Mouse (Mus musculus) cerebellum, adult 11 months (tissue): ENCODE results near the gene Msantd2.

ENCODE experiments used
- DNase-seq: peaks from one replicate; pipeline ENCODE4 v3.0.0; 2022

Msantd2 gene

DNA sequence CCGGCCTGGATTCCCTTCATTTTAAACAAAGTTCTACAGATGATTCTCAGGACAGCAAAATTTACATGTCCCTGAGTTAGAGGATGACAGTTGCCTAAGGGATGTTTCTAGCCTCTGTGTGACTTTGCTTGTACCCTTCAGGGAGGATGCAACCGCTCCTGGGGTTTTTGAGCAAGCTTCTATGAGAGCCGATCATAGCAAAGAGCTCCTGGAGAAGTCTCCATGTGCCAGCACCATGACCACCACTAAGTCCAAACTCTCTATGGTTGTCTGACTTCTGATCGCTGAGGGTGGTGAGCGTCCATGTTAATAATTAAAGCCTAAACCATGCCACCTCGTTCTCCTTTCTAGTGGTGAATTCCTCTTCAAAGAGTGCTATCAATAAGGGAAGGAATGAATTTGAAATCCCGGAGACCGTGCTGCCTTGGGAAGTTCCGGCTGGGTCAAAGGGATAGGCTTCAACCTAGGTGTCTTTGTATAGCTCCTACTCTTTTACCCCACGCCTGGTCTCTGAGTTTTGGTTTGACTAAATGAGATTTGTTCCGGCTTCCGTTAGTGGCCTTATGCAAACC lies 54.8 kb downstream of the Msantd2 start:
- no peak for DNase-seq

DNA sequence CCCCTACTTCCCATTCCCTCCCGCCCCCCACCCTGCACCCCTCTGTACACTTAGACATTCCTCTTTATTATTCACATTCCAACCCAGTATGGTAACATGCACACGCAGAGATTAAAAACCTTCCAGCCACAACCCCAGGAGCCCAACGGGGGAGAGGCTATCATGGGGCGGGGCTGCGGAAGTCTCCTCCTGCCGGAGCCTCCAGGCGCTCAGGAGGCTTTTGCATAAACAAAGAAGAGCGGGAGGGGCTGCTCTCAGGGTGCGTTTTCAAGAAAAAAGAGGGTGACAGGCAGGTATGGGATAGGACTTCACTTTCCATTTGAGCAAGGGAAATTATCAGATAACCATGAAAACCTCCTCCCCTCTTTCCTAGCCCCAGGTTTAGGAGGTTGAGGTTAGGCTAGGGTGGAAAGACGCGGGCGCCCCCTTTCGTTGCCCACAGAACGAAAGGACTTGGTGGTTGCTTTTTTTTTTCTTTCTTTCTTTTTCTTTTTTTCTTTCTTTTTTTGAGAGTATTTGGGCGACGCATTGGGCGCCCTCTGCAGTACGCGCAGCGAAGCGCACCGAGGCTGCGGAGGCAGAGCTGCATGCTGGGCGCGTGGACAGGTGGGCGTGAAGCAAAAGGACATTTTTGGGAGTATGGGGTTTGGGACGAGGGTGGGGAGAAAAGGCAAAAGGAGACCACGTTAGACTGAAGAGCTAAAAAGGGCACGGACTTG lies 55.5 kb downstream of the Msantd2 start:
- DNase-seq, result peak; percentile 52

DNA sequence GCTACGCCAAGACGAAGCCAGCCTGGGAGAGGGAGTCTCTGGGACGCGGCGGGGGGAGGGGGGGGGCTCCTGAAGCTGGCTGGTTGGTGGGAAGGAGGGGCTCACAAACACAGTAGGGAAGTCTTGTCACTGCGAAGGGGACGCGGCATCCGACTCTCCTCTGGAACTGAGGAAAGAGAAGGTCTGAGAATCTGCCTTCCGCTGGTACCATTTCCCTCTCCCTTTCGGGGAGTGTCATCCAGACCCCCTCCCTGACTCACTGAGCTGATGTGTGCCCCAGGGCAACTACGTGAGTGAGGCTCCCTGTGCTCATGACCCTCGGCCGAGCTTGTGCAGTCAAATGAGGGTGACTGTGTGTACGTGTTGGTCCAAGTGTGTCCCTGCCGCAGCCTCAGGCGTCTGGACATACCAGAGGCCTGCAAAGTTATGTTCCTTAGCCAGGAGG lies 56.1 kb downstream of the Msantd2 start:
- DNase-seq, result no peak

DNA sequence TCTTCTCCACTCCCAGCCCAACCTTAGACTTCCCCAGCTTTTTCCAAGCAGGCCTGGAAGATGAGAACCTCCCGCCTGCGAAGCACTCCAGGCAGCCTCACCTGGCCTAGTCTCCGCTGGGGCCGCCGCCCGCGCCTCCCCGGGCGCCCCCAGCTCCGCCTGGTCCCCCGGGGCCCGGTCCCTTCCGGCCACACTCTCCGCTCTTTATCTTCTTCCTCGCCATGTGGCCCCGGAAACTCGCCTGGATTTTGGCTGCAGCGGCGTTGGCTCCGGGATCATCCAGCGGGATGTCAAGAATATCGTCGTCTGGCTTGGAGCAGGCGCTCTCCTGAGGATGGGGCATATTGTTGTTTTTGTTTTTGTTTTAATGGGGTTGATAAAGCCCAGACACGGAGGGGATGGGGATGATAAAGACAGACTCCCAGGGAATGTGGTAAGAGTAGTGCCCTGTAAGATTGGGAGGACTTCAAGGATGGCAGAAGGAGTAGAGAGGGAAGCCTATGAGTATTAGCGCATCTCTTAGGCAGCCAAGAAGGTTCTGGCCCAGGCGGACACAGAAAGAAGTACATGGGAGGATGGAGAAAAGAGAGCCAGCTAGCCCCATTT lies 56.8 kb downstream of the Msantd2 start:
- DNase-seq, result no peak

DNA sequence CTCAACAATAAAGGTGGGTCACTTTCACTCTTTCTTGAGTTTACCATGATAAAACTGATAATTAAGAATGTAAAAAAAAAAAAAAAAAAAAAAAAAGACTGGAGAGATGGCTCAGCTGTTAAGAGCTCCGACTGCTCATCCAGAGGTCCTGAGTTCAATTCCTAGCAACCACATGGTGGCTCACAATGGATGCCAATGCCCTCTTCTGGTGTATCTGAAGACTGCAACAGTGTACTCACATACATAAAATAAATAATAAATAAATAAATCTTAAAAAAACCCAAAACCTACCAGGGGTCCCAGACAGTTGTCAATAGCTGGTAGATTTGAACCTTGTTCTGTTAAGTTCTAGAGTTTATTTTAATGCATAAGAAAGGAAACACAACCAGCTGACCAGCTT lies 57.8 kb downstream of the Msantd2 start:
- DNase-seq, result no peak

DNA sequence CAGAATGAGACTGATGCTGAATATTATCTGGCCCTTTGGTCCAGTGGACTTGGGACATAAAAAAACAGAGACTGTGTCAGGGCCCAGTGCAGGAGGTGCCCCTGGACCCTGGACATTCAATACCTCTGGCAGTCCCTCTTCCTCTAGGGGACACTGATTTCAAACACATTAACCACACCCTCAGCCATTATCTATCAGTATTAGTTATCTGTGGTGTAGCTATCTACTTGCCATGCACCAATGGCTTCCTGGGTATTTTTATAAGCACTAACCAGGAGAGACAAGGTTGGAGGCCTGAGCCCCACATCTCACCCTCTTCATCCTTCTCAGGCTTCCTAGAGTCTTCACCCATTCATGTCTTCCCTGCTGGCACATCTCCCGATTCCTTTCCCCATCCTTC lies 61.3 kb downstream of the Msantd2 start:
- DNase-seq, result no peak

DNA sequence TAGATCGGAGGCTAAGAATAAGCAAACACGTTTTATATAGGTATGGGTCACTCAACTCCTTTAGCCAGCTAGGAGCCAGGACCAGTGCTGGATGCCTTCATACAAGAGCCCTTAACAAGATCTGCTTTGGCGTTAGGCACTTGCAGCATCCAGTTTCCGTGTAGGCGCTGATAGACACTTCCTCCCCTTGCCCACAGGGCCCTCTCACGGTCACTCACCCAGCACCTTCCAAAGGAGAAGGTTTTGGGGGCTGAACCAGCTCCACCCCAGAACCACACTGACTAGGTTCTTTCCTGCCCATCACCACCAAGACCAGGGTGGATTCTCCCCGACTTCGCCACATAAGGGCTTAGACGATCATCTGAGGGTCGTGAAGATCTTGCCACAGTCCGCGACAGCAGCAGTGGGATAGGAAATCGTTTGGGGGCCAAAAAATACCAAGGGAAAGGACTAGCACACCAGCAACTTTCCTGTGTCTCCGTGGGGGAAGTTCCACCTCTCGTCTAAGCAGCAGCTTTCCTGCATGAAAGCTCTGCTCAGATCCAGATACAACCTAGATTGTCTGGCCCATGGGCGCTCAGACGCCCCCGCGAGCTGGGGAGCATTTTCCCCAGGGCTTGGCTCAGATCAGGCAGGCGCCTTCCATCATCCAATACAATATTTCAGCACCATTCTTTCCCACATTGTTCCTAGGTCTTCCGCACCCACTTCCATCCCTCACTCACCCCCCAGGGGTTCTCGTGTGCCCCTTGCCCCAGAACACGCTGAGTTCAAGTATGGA lies 62.8 kb downstream of the Msantd2 start:
- no peak for DNase-seq

DNA sequence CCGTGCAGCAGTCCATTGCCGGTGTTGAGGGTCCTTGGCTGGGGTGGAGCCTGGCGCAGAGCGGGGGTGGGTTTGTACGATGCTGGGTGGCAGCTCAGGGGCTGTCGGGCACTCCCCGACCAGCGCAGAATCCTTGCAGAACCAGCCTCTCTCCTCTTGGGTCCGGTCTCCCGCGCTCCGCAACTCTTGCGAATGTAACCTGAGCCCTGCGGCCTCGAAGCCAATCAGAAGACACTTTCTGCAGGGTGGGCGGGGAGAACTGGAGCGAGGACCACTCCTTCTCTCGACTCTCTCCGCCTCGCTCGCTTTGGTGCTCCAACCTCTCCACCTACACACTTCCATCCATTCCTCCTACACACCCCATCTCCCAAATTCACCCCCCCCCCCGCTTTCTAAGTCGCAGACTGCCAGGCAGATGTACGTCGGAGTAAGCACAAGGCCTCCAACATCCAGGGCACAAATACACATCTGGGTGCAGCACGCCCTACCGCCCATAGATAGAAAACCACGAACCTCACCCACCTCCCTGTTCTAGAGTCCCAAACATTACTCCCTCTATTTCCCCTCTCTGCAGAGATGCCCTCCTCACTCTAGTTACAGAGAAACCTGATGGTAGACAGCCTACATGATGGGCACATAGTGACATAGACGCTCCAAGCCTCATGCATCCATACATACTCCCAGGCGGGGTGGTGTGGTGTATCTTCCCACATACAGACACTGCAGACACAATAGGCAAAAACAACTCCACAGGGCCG lies 63.6 kb downstream of the Msantd2 start, which contains the start of gene Nrgn:
Gene Nrgn, minus strand, starts transcription at position 369 of the 758 bp plus-strand sequence.
- no peak for DNase-seq

DNA sequence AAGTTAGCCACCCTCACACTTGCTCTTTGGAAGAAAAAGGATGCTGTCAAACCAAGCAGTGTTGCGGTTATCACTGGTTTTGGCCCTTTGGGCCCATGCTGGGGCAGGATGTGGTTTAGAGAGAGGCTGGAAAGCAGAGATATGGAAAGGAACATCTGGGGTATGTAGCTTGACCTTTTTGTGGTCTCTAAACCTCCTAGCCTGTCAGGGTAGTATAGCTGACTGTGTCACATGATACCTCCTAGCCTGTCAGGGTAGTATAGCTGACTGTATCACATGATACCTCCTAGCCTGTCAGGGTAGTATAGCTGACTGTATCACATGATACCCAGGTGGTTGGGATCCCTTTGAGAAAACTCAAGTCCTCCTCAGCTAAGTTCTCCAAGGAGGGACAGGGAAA lies 65.2 kb downstream of the Msantd2 start:
- DNase-seq, result no peak

DNA sequence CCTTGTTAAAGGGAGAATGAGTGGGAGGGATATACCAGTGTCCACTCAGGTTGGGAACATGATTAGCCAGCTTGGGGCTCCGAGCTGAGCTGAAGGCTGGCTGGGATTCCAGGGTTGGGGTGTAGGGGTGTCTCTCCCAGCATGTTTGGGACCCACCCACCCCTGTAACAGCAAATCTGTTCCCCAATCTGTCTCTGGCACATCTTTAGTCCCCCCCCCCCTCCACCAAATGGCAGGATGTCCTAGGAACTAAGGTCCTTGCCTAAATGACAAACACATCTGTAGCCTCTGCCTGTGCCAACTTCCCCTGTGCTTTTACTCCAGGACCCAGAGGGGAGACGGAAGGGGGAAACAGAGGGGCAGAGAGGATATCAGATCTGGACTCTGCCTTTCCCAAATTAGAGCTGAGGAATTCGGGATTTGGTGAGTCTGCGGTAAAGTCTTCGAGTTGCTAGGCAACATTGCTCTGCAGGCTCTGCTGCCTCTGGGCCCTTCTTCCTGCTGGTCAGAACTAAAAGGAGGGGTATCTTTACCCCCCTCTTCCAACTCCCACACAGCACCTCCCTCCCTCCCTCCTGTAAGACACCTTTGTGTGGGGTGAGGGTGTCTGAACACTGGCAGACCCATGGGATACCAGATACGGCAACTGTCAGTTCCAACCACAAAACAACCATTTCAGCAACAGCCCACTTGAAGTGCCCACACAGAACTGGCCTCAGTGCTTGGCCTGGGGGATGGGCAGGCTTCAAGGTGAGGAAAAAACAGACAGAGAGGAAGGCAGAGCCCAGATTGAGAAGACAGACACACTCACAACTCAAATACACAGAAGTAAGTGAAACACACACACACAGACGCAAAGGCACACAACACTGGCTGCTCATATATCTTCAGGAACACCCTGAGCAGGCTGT lies 66.0 kb downstream of the Msantd2 start, which contains the start of gene Siae:
Gene Siae, plus strand, starts transcription at position 861 of the 911 bp plus-strand sequence.
- no peak for DNase-seq

DNA sequence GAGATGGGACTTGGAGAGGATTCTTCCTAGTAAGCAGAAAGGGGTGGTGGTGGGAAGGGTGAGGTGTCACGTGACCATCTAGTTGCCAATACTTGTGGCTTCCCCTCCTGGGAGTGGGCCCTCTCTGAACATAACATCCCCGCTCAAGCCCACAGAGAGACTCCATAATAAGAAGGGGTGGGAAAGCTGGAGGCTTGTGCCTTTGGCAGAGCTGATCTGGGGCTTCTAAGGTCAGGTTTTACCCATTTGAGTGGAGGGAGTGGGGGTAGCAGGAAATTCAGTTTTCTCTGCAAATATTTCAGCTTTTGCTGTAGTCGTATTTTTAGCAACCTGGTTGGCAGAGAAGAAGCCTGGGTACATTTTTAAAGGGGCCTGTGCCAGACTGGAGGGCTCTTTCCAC lies 67.2 kb downstream of the Msantd2 start:
- no peak for DNase-seq

DNA sequence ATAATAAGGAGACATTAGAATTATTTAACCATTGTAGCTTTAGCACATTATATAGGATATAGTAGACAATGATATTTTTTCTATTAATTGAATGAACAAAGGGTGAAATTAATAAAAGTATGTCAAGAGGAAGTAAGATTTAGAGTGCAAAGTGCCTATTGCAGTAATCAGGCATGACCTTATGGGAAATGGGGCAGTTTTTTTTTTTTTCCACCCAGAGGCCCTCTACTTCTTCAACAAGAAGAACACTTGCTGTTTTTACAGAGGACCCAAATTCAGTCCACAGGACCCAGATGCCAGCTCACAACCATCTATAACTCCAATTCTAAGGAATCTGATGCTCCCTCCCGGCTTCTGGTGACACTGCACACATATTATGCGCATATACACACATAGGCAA lies 71.5 kb downstream of the Msantd2 start:
- DNase-seq, result no peak

DNA sequence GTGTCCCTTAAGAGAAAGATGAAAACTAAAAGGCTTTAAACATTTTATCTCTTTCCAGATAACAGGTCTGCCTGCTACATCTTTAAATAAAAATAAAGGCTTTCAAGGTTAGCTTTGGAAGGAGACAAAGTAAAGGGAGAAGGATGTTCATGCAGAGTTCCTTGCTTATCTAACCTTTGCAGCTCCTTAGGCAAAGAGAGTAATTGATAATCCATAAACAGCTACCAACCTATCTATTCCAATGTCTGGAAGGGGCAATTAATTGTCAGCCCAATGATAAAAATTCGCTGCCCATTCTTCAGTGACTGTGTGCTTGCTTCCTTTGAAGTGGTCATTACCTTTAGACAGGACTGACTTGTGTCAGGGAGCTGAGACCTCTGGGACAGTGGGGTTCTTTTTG lies 74.7 kb downstream of the Msantd2 start:
- DNase-seq, result no peak

DNA sequence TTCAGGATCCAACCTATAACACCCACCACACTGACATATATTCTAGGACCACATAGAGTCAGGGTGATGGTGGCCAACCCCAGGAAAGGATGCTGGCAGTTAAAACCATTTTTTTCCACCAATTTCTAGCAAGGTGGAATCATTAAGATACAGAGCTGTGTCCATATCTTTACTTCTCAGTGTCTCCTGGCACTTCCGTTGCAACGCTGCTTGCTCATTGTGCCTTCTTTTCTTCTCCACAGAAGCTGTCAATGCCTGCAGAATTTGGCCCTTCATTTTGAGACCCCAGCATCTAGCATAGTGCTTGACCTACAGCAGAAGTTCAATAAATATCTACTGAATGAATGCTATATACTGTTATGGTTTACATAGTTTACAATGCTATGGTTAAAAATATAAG lies 77.9 kb downstream of the Msantd2 start:
- no peak for DNase-seq

DNA sequence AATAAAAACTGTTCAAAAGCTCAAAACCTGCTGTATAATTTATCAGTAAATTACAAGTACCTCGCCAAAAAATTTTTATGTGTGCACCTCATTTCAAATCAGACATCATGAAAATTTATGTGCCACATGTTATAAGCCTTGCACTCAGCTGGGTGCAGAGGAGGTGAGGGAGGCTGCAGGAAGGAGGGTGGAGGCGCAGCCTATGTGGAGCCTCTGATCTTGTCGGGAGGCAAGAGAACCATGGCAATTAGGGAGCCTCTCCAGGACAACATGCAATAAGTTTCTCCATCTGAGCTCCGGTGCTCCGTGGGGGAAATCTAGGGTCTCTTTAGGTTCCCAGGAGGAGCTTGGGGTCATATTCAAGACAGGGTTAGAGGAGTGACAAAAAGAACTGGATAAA lies 78.3 kb downstream of the Msantd2 start:
- no peak for DNase-seq

DNA sequence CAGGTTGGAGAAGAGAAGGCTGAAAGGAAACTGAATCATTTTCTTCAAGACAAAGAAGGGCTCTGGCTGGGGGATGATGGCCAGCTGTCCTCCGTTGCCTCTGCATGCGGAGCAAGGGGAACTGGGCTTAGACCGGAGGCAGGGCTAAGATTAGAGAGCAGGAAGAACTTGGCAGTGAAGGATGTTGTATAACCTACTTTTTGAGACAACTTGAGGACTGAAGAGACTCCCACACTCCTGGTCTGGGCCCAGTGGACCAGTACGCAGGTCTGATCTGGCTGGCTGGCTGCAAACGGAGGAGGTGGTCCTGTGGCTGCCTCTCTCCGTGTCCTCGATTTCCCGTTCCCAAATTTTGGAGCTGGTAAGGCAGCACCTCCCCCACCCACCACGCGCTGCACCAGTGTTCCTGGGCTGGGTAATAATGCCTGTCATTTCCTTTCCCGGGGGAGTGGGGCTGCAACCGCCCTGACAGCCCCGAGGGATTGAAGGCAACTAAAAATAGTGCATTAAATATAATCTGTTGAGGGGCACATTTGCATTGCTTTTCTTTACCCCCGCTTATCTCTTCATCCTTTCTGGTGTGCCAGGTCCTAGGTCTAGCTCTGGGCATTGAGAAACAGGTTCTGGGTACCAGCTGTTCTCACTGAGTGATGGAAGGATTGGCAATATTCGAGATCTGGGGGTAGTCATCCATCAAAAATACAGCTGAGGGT lies 78.9 kb downstream of the Msantd2 start:
- DNase-seq, result no peak

DNA sequence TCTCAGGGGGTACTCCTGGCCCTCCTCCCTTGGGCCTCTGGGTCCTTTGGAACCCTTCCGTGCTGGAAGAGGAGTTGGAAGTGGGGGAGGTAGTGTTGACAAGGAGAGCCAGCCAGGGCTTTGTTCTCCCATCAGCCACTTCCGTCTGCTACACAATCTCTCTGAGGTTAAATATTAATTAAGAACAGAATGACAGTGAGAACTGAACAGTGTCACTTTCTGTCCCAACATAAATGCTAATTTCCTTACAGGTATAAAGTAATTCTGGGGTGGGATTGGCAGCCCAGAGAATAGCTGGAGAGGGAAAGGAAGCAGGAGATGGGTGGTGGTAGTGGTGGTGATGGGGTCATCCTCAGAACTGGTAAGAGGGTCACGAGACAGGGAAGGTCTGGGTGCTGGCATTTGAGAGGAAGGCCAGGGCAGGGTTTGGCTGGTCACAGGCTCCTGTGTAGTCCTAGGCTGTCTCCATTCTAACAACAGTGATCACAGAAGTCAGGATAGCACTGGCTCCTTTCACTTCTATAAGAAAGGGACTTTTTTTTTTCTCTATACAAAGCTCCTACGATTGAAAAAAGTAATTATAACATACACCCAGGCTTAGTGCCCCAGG lies 79.6 kb downstream of the Msantd2 start:
- DNase-seq, result no peak

DNA sequence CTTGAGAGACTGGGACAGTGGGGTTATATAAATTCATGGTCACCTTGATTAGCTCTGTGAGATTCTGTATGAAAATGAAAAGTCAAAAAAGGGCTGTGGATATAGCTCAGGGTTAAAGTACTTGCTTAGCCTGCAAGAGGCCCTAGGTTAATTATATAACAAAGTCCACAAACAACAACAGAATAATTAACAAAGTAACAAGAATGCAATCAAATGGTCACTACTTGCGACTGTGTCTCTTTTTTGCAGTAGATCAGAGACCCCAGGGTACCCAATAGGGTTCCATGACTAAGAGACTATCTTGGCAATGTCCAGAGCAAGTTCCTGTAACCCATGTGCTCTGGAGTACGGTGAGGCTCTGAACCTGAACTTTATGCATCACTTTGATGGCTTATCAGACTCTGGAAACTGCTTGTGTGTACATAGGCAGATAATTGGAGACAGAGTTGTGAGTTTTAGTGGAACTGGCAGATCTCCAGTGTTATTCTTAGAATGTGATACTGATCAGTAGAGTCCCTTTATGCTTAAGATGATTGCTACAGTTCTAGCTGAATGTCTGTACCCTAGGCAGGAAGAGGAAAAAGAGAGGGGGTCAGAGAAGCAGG lies 80.2 kb downstream of the Msantd2 start:
- no peak for DNase-seq

DNA sequence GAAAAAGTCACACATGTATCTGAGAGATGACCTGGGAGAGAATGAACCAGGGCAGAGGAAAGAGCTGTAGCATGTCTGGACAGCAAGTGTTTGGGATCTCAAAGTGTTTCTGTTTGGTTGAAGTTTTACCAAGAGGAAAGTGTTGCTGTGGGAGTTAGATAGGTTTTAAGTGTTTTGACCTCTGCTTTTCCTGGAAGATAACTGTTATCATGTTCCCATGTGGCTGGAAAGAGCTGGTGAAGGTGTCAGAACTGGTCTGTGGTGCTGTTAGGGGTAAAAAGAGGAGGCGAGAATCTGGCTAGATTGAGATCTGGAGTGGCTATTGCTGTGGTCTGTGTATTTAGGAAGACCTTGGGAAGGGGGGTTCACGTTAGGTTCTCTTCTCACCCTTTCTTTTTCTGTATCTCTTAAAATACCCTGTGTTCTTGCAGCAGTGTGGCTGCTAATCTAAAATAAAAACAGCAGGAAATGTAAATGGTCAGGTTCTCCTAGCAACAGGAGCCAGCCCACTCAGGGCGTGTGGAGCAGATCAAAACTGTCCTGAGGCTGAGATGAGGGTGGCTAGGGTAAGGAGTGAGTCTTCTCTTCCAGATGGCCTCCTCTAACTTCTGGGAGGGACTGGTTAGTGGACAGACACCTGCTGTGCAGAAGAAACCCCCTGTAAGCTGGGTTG lies 83.2 kb downstream of the Msantd2 start:
- DNase-seq, result no peak
